Mouse (Mus musculus) CH12.LX (cell line): ENCODE measurements around the gene Cap1. TPM values are rescaled to one million over a fixed set of nuclear protein-coding genes. Genes with fewer than 3 reads are reported as not detected.

ENCODE experiments used
- DNase-seq: peaks from one replicate; pipeline ENCODE4 v3.0.0-alpha.2; 2013; ENCODE audit errors: extremely low read depth
- H3K27ac ChIP-seq: 2 replicates; pipeline ENCODE4 v1.5.1; 2012; ENCODE audit warnings: low read depth, mild to moderate bottlenecking, control low read depth, moderate library complexity; ENCODE audit not compliant: insufficient read depth
- H3K27me3 ChIP-seq: replicated peaks from 2 replicates; pipeline ENCODE3; 2012; ENCODE audit warnings: inconsistent platforms
- H3K36me3 ChIP-seq, 2 experiments: replicated peaks in 1 of 2; 2 replicates each; pipeline versions ENCODE3 to v1.6.1; 2012; ENCODE audit warnings: inconsistent platforms in 1 of 2, low read length in 1 of 2, mild to moderate bottlenecking in 1 of 2, mixed read lengths in 1 of 2, moderate library complexity in 1 of 2; ENCODE audit not compliant: control insufficient read depth in 1 of 2, insufficient read depth in 1 of 2
- H3K4me1 ChIP-seq, 2 experiments: 2 replicates each; pipeline ENCODE4 v1.6.1; 2012; ENCODE audit warnings: inconsistent platforms in 1 of 2, moderate library complexity in 1 of 2; ENCODE audit not compliant: insufficient read depth in 2 of 2, control insufficient read depth in 1 of 2
- H3K4me2 ChIP-seq: 2 replicates; pipeline ENCODE4 v1.6.1; 2012; ENCODE audit warnings: low read depth, mild to moderate bottlenecking, control low read depth; ENCODE audit not compliant: poor library complexity, insufficient read depth, severe bottlenecking
- H3K4me3 ChIP-seq, 3 experiments: fragments of 150-350 bp in 1 of 3; sonication (generic) in 1 of 3; replicated peaks in 1 of 3; 2 replicates each; pipeline versions ENCODE3 to v1.5.1; 2011 to 2012; ENCODE audit warnings: low read depth in 2 of 3, low read length in 2 of 3, mild to moderate bottlenecking in 2 of 3, moderate library complexity in 2 of 3, control low read depth in 1 of 3, improper control_type of control experiment in 1 of 3, inconsistent platforms in 1 of 3, mixed read lengths in 1 of 3; ENCODE audit not compliant: poor library complexity in 1 of 3
- H3K79me2 ChIP-seq: replicated peaks from 2 replicates; pipeline ENCODE4 v1.6.1; 2012; ENCODE audit warnings: mild to moderate bottlenecking, moderate library complexity; ENCODE audit not compliant: control insufficient read depth, poor library complexity, insufficient read depth, severe bottlenecking; ENCODE audit errors: extremely low read depth
- H3K9ac ChIP-seq: 2 replicates; pipeline ENCODE4 v1.6.1; 2012; ENCODE audit warnings: low read depth, mild to moderate bottlenecking, control low read depth, moderate library complexity; ENCODE audit not compliant: insufficient read depth
- H3K9me3 ChIP-seq: replicated peaks from 2 replicates; pipeline ENCODE3; 2012; ENCODE audit warnings: low read length, inconsistent platforms, mixed read lengths
- BHLHE40 ChIP-seq: IDR thresholded peaks from 2 replicates; pipeline ENCODE4 v1.6.1; 2011; ENCODE audit warnings: mild to moderate bottlenecking, low read depth, low read length, improper control_type of control experiment
- CHD1 ChIP-seq: IDR thresholded peaks from 2 replicates; pipeline ENCODE4 v1.6.1; 2012; ENCODE audit warnings: low read depth, low read length, improper control_type of control experiment, inconsistent platforms
- CHD2 ChIP-seq: IDR thresholded peaks from 2 replicates; pipeline ENCODE4 v1.6.1; 2011; ENCODE audit warnings: low read length, improper control_type of control experiment
- CTCF ChIP-seq, 2 experiments: IDR thresholded peaks in 1 of 2; conservative IDR thresholded peaks in 1 of 2; 2 replicates each; pipeline ENCODE4 v1.5.1; 2011 to 2012; ENCODE audit warnings: low read depth in 2 of 2, low read length in 2 of 2, improper control_type of control experiment in 1 of 2, inconsistent platforms in 1 of 2, mild to moderate bottlenecking in 1 of 2, moderate library complexity in 1 of 2
- ELF1 ChIP-seq: IDR thresholded peaks from 2 replicates; pipeline ENCODE4 v1.6.1; 2014; ENCODE audit warnings: low read depth, mild to moderate bottlenecking, inconsistent platforms, low read length, improper control_type of control experiment
- EP300 ChIP-seq: IDR thresholded peaks from 2 replicates; pipeline ENCODE4 v1.6.1; 2011; ENCODE audit warnings: low read length, improper control_type of control experiment
- IRF4 ChIP-seq: IDR thresholded peaks from 2 replicates; pipeline ENCODE4 v1.6.1; 2014; ENCODE audit warnings: low read depth, mild to moderate bottlenecking, inconsistent platforms, low read length, improper control_type of control experiment
- JUN ChIP-seq: IDR thresholded peaks from 2 replicates; pipeline ENCODE4 v1.6.1; 2011; ENCODE audit warnings: low read depth, mild to moderate bottlenecking, low read length, improper control_type of control experiment, moderate library complexity; ENCODE audit not compliant: insufficient read depth
- KAT2A ChIP-seq: IDR thresholded peaks from 2 replicates; pipeline ENCODE4 v1.6.1; 2012; ENCODE audit warnings: low read length, improper control_type of control experiment, inconsistent platforms; ENCODE audit not compliant: insufficient replicate concordance
- MAFK ChIP-seq: IDR thresholded peaks from 2 replicates; pipeline ENCODE4 v1.6.1; 2011; ENCODE audit warnings: low read length, improper control_type of control experiment; ENCODE audit not compliant: insufficient replicate concordance
- MAX ChIP-seq: IDR thresholded peaks from 2 replicates; pipeline ENCODE4 v1.6.1; 2011; ENCODE audit warnings: low read length, improper control_type of control experiment
- MAZ ChIP-seq: IDR thresholded peaks from 2 replicates; pipeline ENCODE4 v1.6.1; 2012; ENCODE audit warnings: low read depth, mild to moderate bottlenecking, inconsistent platforms, low read length, improper control_type of control experiment, moderate library complexity
- MXI1 ChIP-seq: IDR thresholded peaks from 2 replicates; pipeline ENCODE4 v1.6.1; 2011; ENCODE audit warnings: mild to moderate bottlenecking, low read depth, low read length, improper control_type of control experiment
- MYC ChIP-seq: IDR thresholded peaks from 2 replicates; pipeline ENCODE4 v1.6.1; 2011; ENCODE audit warnings: low read depth, mild to moderate bottlenecking, improper control_type of control experiment, low read length
- NRF1 ChIP-seq: IDR thresholded peaks from 2 replicates; pipeline ENCODE4 v1.6.1; 2014; ENCODE audit warnings: low read depth, mild to moderate bottlenecking, inconsistent platforms, low read length, improper control_type of control experiment, moderate library complexity
- PAX5 ChIP-seq: IDR thresholded peaks from 2 replicates; pipeline ENCODE4 v1.6.1; 2012; ENCODE audit warnings: low read length, inconsistent platforms, mixed read lengths
- POLR2AphosphoS2 ChIP-seq: IDR thresholded peaks from 2 replicates; pipeline ENCODE4 v1.6.1; 2011; ENCODE audit warnings: low read depth, low read length, improper control_type of control experiment
- RAD21 ChIP-seq: IDR thresholded peaks from 2 replicates; pipeline ENCODE4 v1.6.1; 2011; ENCODE audit warnings: low read depth, mild to moderate bottlenecking, low read length, improper control_type of control experiment, moderate library complexity
- RCOR1 ChIP-seq: conservative IDR thresholded peaks from 2 replicates; pipeline ENCODE4 v1.6.1; 2012; ENCODE audit warnings: low read depth, mild to moderate bottlenecking, inconsistent platforms, low read length, improper control_type of control experiment
- SMC3 ChIP-seq: IDR thresholded peaks from 2 replicates; pipeline ENCODE4 v1.6.1; 2011; ENCODE audit warnings: low read depth, low read length, improper control_type of control experiment
- TCF12 ChIP-seq: IDR thresholded peaks from 2 replicates; pipeline ENCODE4 v1.6.1; 2014; ENCODE audit warnings: low read depth, mild to moderate bottlenecking, inconsistent platforms, low read length, improper control_type of control experiment
- UBTF ChIP-seq: IDR thresholded peaks from 2 replicates; pipeline ENCODE4 v1.6.1; 2012; ENCODE audit warnings: low read depth, mild to moderate bottlenecking, inconsistent platforms, low read length, improper control_type of control experiment, moderate library complexity
- USF1 ChIP-seq: IDR thresholded peaks from 2 replicates; pipeline ENCODE4 v1.6.1; 2014; ENCODE audit warnings: low read depth, mild to moderate bottlenecking, inconsistent platforms, low read length, improper control_type of control experiment
- USF2 ChIP-seq: conservative IDR thresholded peaks from 2 replicates; pipeline ENCODE4 v1.6.1; 2011; ENCODE audit warnings: low read depth, low read length, improper control_type of control experiment
- ZC3H11A ChIP-seq: IDR thresholded peaks from 2 replicates; pipeline ENCODE4 v1.6.1; 2012; ENCODE audit warnings: low read depth, mild to moderate bottlenecking, inconsistent platforms, low read length, improper control_type of control experiment
- ZKSCAN1 ChIP-seq: IDR thresholded peaks from 2 replicates; pipeline ENCODE4 v1.6.1; 2012; ENCODE audit warnings: low read depth, inconsistent platforms, low read length, improper control_type of control experiment, borderline replicate concordance
- ZMIZ1 ChIP-seq: IDR thresholded peaks from 2 replicates; pipeline ENCODE4 v1.6.1; 2012; ENCODE audit warnings: low read depth, mild to moderate bottlenecking, inconsistent platforms, low read length, improper control_type of control experiment
- ZNF384 ChIP-seq: IDR thresholded peaks from 2 replicates; pipeline ENCODE4 v1.6.1; 2012; ENCODE audit warnings: low read depth, low read length, improper control_type of control experiment, inconsistent platforms
- dilution Hi-C: fragments of 300-500 bp; cut with MboI; formaldehyde crosslinking; loops from 2 replicates; pipeline ENCODE4 v1.14.3; 2020; ENCODE audit warnings: low sequenced_read_pairs; ENCODE audit not compliant: extremely low pct_unique_long_range_greater_than_20kb, extremely low pct_ligation_motif_present
- in situ Hi-C: fragments of 300-500 bp; cut with MboI; formaldehyde crosslinking; loops from 3 replicates; pipeline ENCODE4 v1.14.3; 2019; ENCODE audit warnings: low sequenced_read_pairs, low pct_ligation_motif_present, low pct_unique_long_range_greater_than_20kb, mixed read lengths
- polyA plus RNA-seq: library from polyadenylated mRNA; unstranded; fragments of >175 nt; gene quantifications from 2 replicates; pipeline ENCODE4 v1.2.1, GENCODE M21; 2012; ENCODE audit warnings: low read depth; ENCODE audit not compliant: insufficient read length
- total RNA-seq, 2 experiments: library from RNA; depleted of rRNA; stranded (reverse); fragments of 300-350 nt in 1 of 2; fragments of >200 nt in 1 of 2; gene quantifications; 2 replicates each; pipeline ENCODE4 v1.2.3; 2012 to 2014

Cap1 gene
- total and polyA plus RNA-seq, 3 experiments: 118 to 195 (median 159) TPM

GRCm38 (mm10) chr4:122836403-122836775, 49.5 kb downstream of the Cap1 start:
- no peak for TF ChIP-seq UBTF
- no peak for TF ChIP-seq USF2
- no peak for TF ChIP-seq JUN
- TF ChIP-seq MXI1: no peak
- TF ChIP-seq SMC3: no peak
- no peak for TF ChIP-seq TCF12
- no peak for TF ChIP-seq ELF1
- no peak for TF ChIP-seq ZC3H11A
- TF ChIP-seq EP300: no peak
- TF ChIP-seq MAFK: no peak
- no peak for TF ChIP-seq ZNF384
- no peak for TF ChIP-seq NRF1
- no peak for TF ChIP-seq MAX
- no peak for TF ChIP-seq CHD1
- TF ChIP-seq, all 38 proteins: peak for 0
- no peak overlapping the region for H3K27ac ChIP-seq

GRCm38 (mm10) chr4:122835530-122836402, 50.1 kb downstream of the Cap1 start, which contains the start of gene Ppt1:
Ppt1 (plus strand) TSS chr4:122836242.
- Histone ChIP-seq H3K79me2 (peaks cover 6% of the 10 kb centered on the region; the same call in 1 of the 2 replicates), H3K4me3 (peak within 1 kb of the TSS; percentile 81 to 93 (median 81)), H3K27me3 (peaks cover 3% of the 10 kb centered on the region), H3K9me3 (no peaks in the 10 kb centered on the region), H3K36me3 (peaks cover 4% of the 10 kb centered on the region in 2 experiments), H3K4me1 (peaks cover 4 to 36% of the 10 kb centered on the region in 2 experiments; a peak in 3 of 4 replicates), H3K4me2 (peak within 1 kb of the TSS; percentile 92), H3K9ac (peak within 1 kb of the TSS; percentile 62), H3K27ac (no peak within 1 kb of the TSS)
- dilution Hi-C loops: no loop called here
- peak; percentile 89 for DNase-seq
- in situ Hi-C loops: no loop called here
- TF ChIP-seq TCF12 (peak; percentile 76), JUN (peak; percentile 31; the same call in 1 of the 2 replicates), KAT2A (no peak), ZMIZ1 (no peak; the same call in 1 of the 2 replicates), MYC (no peak), IRF4 (no peak), RAD21 (no peak; the same call in 1 of the 2 replicates), USF1 (peak; percentile 92), USF2 (peak; percentile 86), EP300 (no peak), ZKSCAN1 (no peak), ELF1 (peak; percentile 60), MXI1 (peak; percentile 64), RCOR1 (0 out of 2 replicates have a peak, but pooled peaks have one; percentile 21), CHD2 (0 out of 2 replicates have a peak, but pooled peaks have one; percentile 54), CTCF (conservative IDR thresholded peaks at IDR 0.05 in 1 of 2, IDR thresholded peaks at IDR 0.05 in 1 of 2; ENCODE audit: low read depth in 2 of 2, low read length in 2 of 2) (peak in 1 of 2 experiments; percentile 20; a peak in 1 of 4 replicates), MAFK (no peak), NRF1 (peak; percentile 78), BHLHE40 (peak; percentile 37; the same call in 1 of the 2 replicates), MAX (peak; percentile 54), PAX5 (no peak), MAZ (no peak), POLR2AphosphoS2 (0 out of 2 replicates have a peak, but pooled peaks have one; percentile 37)

More at GRCm38 (mm10) chr4:122836403-122836775, 49.5 kb downstream of the Cap1 start:
- dilution Hi-C loops (no loop called here), in situ Hi-C loops (no loop called here)
- H3K4me1 ChIP-seq: peaks cover 4 to 36% of the 10 kb centered on the region in 2 experiments; a peak in 3 of 4 replicates
- peak overlapping the region; percentile 77 for H3K4me2 ChIP-seq
- DNase-seq: no peak
- H3K27me3 ChIP-seq: peaks cover 3% of the 10 kb centered on the region
- peak overlapping the region; percentile 81 to 93 (median 81) for H3K4me3 ChIP-seq
- no peaks in the 10 kb centered on the region for H3K9me3 ChIP-seq
- H3K36me3 ChIP-seq: peaks cover 4 to 7% of the 10 kb centered on the region in 2 experiments
- H3K9ac ChIP-seq: peak overlapping the region; percentile 62
- peaks cover 6% of the 10 kb centered on the region; the same call in 1 of the 2 replicates for H3K79me2 ChIP-seq
